In genomic region chr6:99011895-99012584, GRCm38 (mm10) we compare ENCODE assay signal across 11 mouse cellular contexts.
DNase-seq lines count a peak whose midpoint lies in the region; ATAC-seq and TF ChIP-seq lines count a peak whose summit lies in the region.
"Had no signal": no experiment of that assay in that cellular context is flagged by ENCODE, and none has a peak within 500 bp of the region (broad histone marks: within the 10 kb centered on the region; RNA-seq: fewer than 3 reads in every experiment).

No protein-coding gene starts in this region.

- DNase-seq in kidney, adult 9 months = peak; percentile 16
- DNase-seq in kidney, adult 8-10 months = no peak
- no peak for DNase-seq in intestine, embryonic 14.5 days (ENCODE audit: low spot score)
- DNase-seq in lung, postnatal 25 days (ENCODE audit: low spot score) = peak; percentile 82
- no peak for DNase-seq in cerebellum, adult 9-10 months
- DNase-seq in adrenal gland, postnatal 36 days = no peak
- DNase-seq: gastrocnemius, postnatal 14 days; kidney, postnatal 25 days; right cerebral cortex, postnatal 4 days; thymus, adult 2 months had no signal

- WGBS in intestine, embryonic 14.5 days = 27% methylated on average over 8 of the region's 8 CpGs
- WGBS in intestine, postnatal 0 days = 22% methylated on average over 8 of the region's 8 CpGs

- no peak overlapping the region for H3K4me3 ChIP-seq in intestine, embryonic 14.5 days (ENCODE audit: low read depth, low read length)
- H3K4me3 ChIP-seq in intestine, postnatal 0 days (ENCODE audit: low read depth, low read length) = no peak overlapping the region

- peaks cover 27% of the 10 kb centered on the region for H3K4me1 ChIP-seq in intestine, embryonic 14.5 days (replicated peaks; ENCODE audit: control insufficient read depth, insufficient read depth, low read length)
- peaks cover 3% of the 10 kb centered on the region; the same call in 1 of the 2 replicates for H3K4me1 ChIP-seq in intestine, postnatal 0 days (replicated peaks; ENCODE audit: control insufficient read depth, insufficient read depth, low read length)

- H3K36me3 ChIP-seq in intestine, embryonic 14.5 days (ENCODE audit: control insufficient read depth, insufficient read depth, low read length) = peaks cover 66% of the 10 kb centered on the region
- H3K36me3 ChIP-seq in intestine, postnatal 0 days (ENCODE audit: control insufficient read depth, insufficient read depth) = peaks cover 50% of the 10 kb centered on the region

- 0 out of 2 replicates have a peak, but pooled peaks have one; percentile 45 for ATAC-seq in intestine, embryonic 14.5 days (replicated peaks; ENCODE audit: low FRiP score, low TSS enrichment, low read depth)
- ATAC-seq in intestine, postnatal 0 days = peak; percentile 60

- H3K9me3 ChIP-seq in intestine, embryonic 14.5 days (ENCODE audit: control insufficient read depth, low read length) = no peaks in the 10 kb centered on the region
- H3K9me3 ChIP-seq in intestine, postnatal 0 days (ENCODE audit: control insufficient read depth) = 0 out of 2 replicates have a peak, but pooled peaks cover 3% of the 10 kb centered on the region

- H3K9ac ChIP-seq in intestine, embryonic 14.5 days (ENCODE audit: low read length) = no peak overlapping the region
- no peak overlapping the region for H3K9ac ChIP-seq in intestine, postnatal 0 days (ENCODE audit: low read depth, low read length)

- H3K27me3 ChIP-seq in intestine, embryonic 14.5 days (replicated peaks; ENCODE audit: control insufficient read depth, insufficient read depth, low read length) = no peaks in the 10 kb centered on the region
- no peaks in the 10 kb centered on the region for H3K27me3 ChIP-seq in intestine, postnatal 0 days (replicated peaks; ENCODE audit: control insufficient read depth, insufficient read depth, low read length)

- TF ChIP-seq CTCF in intestine, postnatal 0 days (IDR thresholded peaks at IDR 0.05; ENCODE audit: low read depth) = no peak

- H3K4me2 ChIP-seq in intestine, embryonic 14.5 days (ENCODE audit: low read length) = no peak overlapping the region
- 0 out of 2 replicates have a peak overlapping the region, but pooled peaks have one; percentile 9 for H3K4me2 ChIP-seq in intestine, postnatal 0 days (replicated peaks; ENCODE audit: low read depth)

- peak overlapping the region; percentile 33; the same call in 1 of the 2 replicates for H3K27ac ChIP-seq in intestine, embryonic 14.5 days (ENCODE audit: low read depth)
- H3K27ac ChIP-seq in intestine, postnatal 0 days (ENCODE audit: low read depth, low read length) = 0 out of 2 replicates have a peak overlapping the region, but pooled peaks have one; percentile 28

Comparison
In these comparisons a context has a peak if more than half of its experiments do, and no peak if none do; other contexts are left out.
1. DNase-seq: peak in kidney, adult 9 months (single experiment) and lung, postnatal 25 days (single experiment); none in kidney, adult 8-10 months (0 of 2), intestine, embryonic 14.5 days (single experiment), cerebellum, adult 9-10 months (single experiment) and adrenal gland, postnatal 36 days (0 of 2).